8 mouse cellular contexts compared by ENCODE assay signal in genomic region chr9:74530317-74530716, GRCm38 (mm10).
DNase-seq lines count a peak whose midpoint lies in the region; ATAC-seq and TF ChIP-seq lines count a peak whose summit lies in the region.
"Had no signal": no experiment of that assay in that cellular context is flagged by ENCODE, and none has a peak within 500 bp of the region (broad histone marks: within the 10 kb centered on the region; RNA-seq: fewer than 3 reads in every experiment).

No protein-coding gene starts in this region.

- H3K27me3 ChIP-seq in E14TG2a.4 (ENCODE audit: insufficient read depth, low read length): no peaks in the 10 kb centered on the region
- no peaks in the 10 kb centered on the region for H3K27me3 ChIP-seq in midbrain, embryonic 13.5 days
- H3K27me3 ChIP-seq: stomach, embryonic 15.5 days had no signal

- 7% methylated on average over 10 of the region's 10 CpGs for WGBS in midbrain, embryonic 13.5 days

- no peak overlapping the region for H3K4me3 ChIP-seq in E14TG2a.4 (replicated peaks; ENCODE audit: low read length)
- H3K4me3 ChIP-seq in midbrain, embryonic 13.5 days (replicated peaks): no peak overlapping the region
- H3K4me3 ChIP-seq: stomach, embryonic 15.5 days had no signal

- no peaks in the 10 kb centered on the region for H3K36me3 ChIP-seq in E14TG2a.4 (ENCODE audit: insufficient read depth, low read length)
- H3K36me3 ChIP-seq in midbrain, embryonic 13.5 days: no peaks in the 10 kb centered on the region
- H3K36me3 ChIP-seq: stomach, embryonic 15.5 days had no signal

- no peaks in the 10 kb centered on the region for H3K9me3 ChIP-seq in E14TG2a.4 (ENCODE audit: low read length)
- H3K9me3 ChIP-seq in midbrain, embryonic 13.5 days: no peaks in the 10 kb centered on the region
- H3K9me3 ChIP-seq: stomach, embryonic 15.5 days had no signal

- ATAC-seq in granulocyte monocyte progenitor cell, adult 5-6 weeks (replicated peaks; ENCODE audit: poor library complexity, severe bottlenecking): peak; percentile 58; the same call in 1 of the 2 replicates
- no peak; the same call in 1 of the 2 replicates for ATAC-seq in midbrain, embryonic 13.5 days

- peak; percentile 62 for DNase-seq in NIH3T3 (ENCODE audit: low read depth)
- peak; percentile 72 to 85 for DNase-seq in cerebellum, postnatal 25 days
- peak; percentile 13 to 30 for DNase-seq in left cerebral cortex, adult 8-10 months (ENCODE audit: low spot score in 2 of 2)
- peak; percentile 73 for DNase-seq in testis, postnatal 10 days (ENCODE audit: low spot score)

- H3K4me2 ChIP-seq in midbrain, embryonic 13.5 days (replicated peaks): peak overlapping the region; percentile 27
- H3K4me2 ChIP-seq: stomach, embryonic 15.5 days had no signal

- no peaks in the 10 kb centered on the region for H3K4me1 ChIP-seq in E14TG2a.4 (replicated peaks; ENCODE audit: low read depth, low read length)
- H3K4me1 ChIP-seq in midbrain, embryonic 13.5 days (replicated peaks): peaks cover 18% of the 10 kb centered on the region
- H3K4me1 ChIP-seq: stomach, embryonic 15.5 days had no signal

- peak; percentile 97 for TF ChIP-seq CTCF in E14TG2a.4 (conservative IDR thresholded peaks at IDR 0.05; ENCODE audit: low read length)

- H3K27ac ChIP-seq in midbrain, embryonic 13.5 days: no peak overlapping the region
- H3K27ac ChIP-seq: stomach, embryonic 15.5 days had no signal

- no peak overlapping the region for H3K9ac ChIP-seq in midbrain, embryonic 13.5 days (replicated peaks)
- H3K9ac ChIP-seq: stomach, embryonic 15.5 days had no signal

Comparison
In these comparisons a context has a peak if more than half of its experiments do, and no peak if none do; other contexts are left out.
1. DNase-seq: peak in every context shown above with its lines; median percentile 78 in cerebellum, postnatal 25 days; 73 in testis, postnatal 10 days; 62 in NIH3T3; 22 in left cerebral cortex, adult 8-10 months.